Mouse (Mus musculus) olfactory bulb, adult 2 months (tissue): Measurements from ENCODE around the gene Aloxe3.

Source experiments
- CTCF ChIP-seq: fragments of 200-500 bp; IDR thresholded peaks from 2 replicates; pipeline ENCODE4 v1.5.1; 2012; ENCODE audit warnings: low read depth, mild to moderate bottlenecking, low read length, moderate library complexity; ENCODE audit not compliant: insufficient read depth
- POLR2A ChIP-seq: fragments of 200-500 bp; IDR thresholded peaks from 2 replicates; pipeline ENCODE4 v1.6.1; 2012; ENCODE audit warnings: mild to moderate bottlenecking, low read depth, low read length, moderate library complexity; ENCODE audit not compliant: insufficient read depth

- TF ChIP-seq POLR2A (no peak), CTCF (no peak)
Observed at GRCm38 (mm10) chr11:69179512-69179911, 53.8 kb downstream of the Aloxe3 start.
